ENCODE assay signal across 8 mouse cellular contexts in the genomic region with DNA sequence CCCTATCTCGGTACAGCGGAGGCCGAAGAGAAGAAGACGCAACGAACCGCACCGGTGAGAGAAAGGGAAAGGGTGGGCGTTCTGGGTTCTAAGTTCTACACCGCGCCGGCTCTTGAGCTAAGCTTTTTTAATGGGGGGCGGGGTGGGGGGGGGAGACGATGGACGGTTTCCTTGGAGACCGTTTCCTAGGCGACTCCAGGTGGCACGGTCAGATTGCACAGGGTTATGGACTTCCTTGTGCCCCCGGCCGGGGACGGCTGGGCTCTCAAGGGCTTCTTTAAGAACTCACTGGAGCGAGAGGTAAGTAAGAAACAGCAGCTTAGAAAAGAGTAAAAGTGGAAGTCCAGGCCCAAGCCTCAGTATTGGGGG. TPM values are rescaled to one million over a fixed set of nuclear protein-coding genes. Genes with fewer than 3 reads are reported as not detected.
DNase-seq lines count a peak whose midpoint lies in the region; ATAC-seq and TF ChIP-seq lines count a peak whose summit lies in the region.

No protein-coding gene starts in this region.

- peaks cover 11% of the 10 kb centered on the region; the same call in 1 of the 2 replicates for H3K4me1 ChIP-seq in lung, postnatal 0 days (ENCODE audit: insufficient read depth, low read depth, low read length)
- 0 out of 2 replicates have a peak, but pooled peaks cover 2% of the 10 kb centered on the region for H3K4me1 ChIP-seq in midbrain, postnatal 0 days (ENCODE audit: insufficient read depth, low read length)

- peak overlapping the region; percentile 91 for H3K27ac ChIP-seq in lung, postnatal 0 days (ENCODE audit: low read length)
- peak overlapping the region; percentile 96 for H3K27ac ChIP-seq in midbrain, postnatal 0 days (ENCODE audit: low read depth, low read length)

- H3K36me3 ChIP-seq in lung, postnatal 0 days (ENCODE audit: insufficient read depth, low read length), result peaks cover 7% of the 10 kb centered on the region
- H3K36me3 ChIP-seq in midbrain, postnatal 0 days (ENCODE audit: insufficient read depth, low read length), result peaks cover 23% of the 10 kb centered on the region

- 1% methylated on average over 19 of the region's 21 CpGs for WGBS in lung, postnatal 0 days
- under 1% methylated on average over 21 of the region's 21 CpGs for WGBS in midbrain, postnatal 0 days

- peak overlapping the region; percentile 93 for H3K4me3 ChIP-seq in lung, postnatal 0 days (ENCODE audit: low read depth, low read length)
- H3K4me3 ChIP-seq in midbrain, postnatal 0 days (ENCODE audit: low read depth, low read length), result peak overlapping the region; percentile 91

- peak overlapping the region; percentile 74 for H3K4me2 ChIP-seq in lung, postnatal 0 days (replicated peaks; ENCODE audit: low read depth, low read length)
- peak overlapping the region; percentile 68 for H3K4me2 ChIP-seq in midbrain, postnatal 0 days (ENCODE audit: low read depth, low read length, poor library complexity, severe bottlenecking)

- no peak for TF ChIP-seq CTCF in lung, postnatal 0 days (IDR thresholded peaks at IDR 0.05)
- no peak for TF ChIP-seq CTCF in midbrain, postnatal 0 days (IDR thresholded peaks at IDR 0.05)

- no peak for TF ChIP-seq EP300 in lung, postnatal 0 days (IDR thresholded peaks at IDR 0.05)

- peak; percentile 64 for ATAC-seq in lung, postnatal 0 days
- peak; percentile 19; the same call in 1 of the 2 replicates for ATAC-seq in erythroblast, adult 5-6 weeks (replicated peaks; ENCODE audit: low FRiP score, poor library complexity, severe bottlenecking)
- peak; percentile 73 for ATAC-seq in midbrain, postnatal 0 days (ENCODE audit: low FRiP score)

- no peaks in the 10 kb centered on the region for H3K27me3 ChIP-seq in lung, postnatal 0 days (replicated peaks; ENCODE audit: insufficient read depth, low read length)
- H3K27me3 ChIP-seq in midbrain, postnatal 0 days (ENCODE audit: insufficient read depth, low read length), result no peaks in the 10 kb centered on the region

- no peak for DNase-seq in lung, postnatal 0 days (ENCODE audit: low spot score)
- no peak for DNase-seq in lung, postnatal 25 days (ENCODE audit: low spot score)
- peak; percentile 63 to 76 for DNase-seq in kidney, postnatal 25 days
- DNase-seq in midbrain, postnatal 0 days (ENCODE audit: low spot score), result peak; percentile 49
- DNase-seq in frontal cortex, postnatal 10 days (ENCODE audit: low spot score in 2 of 2), result no peak
- DNase-seq in thymus, adult 18-20 months, result no peak
- DNase-seq in lung, postnatal 14 days, result no peak

- H3K9me3 ChIP-seq in lung, postnatal 0 days (ENCODE audit: low read length), result no peaks in the 10 kb centered on the region
- no peaks in the 10 kb centered on the region for H3K9me3 ChIP-seq in midbrain, postnatal 0 days (ENCODE audit: low read length)

- H3K9ac ChIP-seq in lung, postnatal 0 days (replicated peaks; ENCODE audit: low read depth), result peak overlapping the region; percentile 99
- peak overlapping the region; percentile 97 for H3K9ac ChIP-seq in midbrain, postnatal 0 days (replicated peaks; ENCODE audit: low read length, poor library complexity, severe bottlenecking)

RNA-seq across cellular contexts. Expression of a gene that starts 0.2 kb away (rescaled TPM):
- 146 and 159 TPM in 2 replicates for polyA plus RNA-seq in lung, postnatal 0 days (2015; fragmentation: Nextera tagmentation; extraction: Ambion mirVana)
- 36.2 and 37.3 TPM in 2 replicates for total RNA-seq in erythroblast, adult 5-6 weeks (2015; ENCODE audit: low replicate concordance)
- 28.0 and 29.0 TPM in 2 replicates for total RNA-seq in erythroblast, adult 5-6 weeks (2017; ENCODE audit: low replicate concordance)
- 158 and 196 TPM in 2 replicates for total RNA-seq in midbrain, postnatal 0 days (2014; rRNA removed)
- polyA plus RNA-seq in midbrain, postnatal 0 days (2015; fragmentation: Nextera tagmentation; extraction: Ambion mirVana), result 251 and 258 TPM in 2 replicates

RNA-seq across cellular contexts. Expression of a gene that starts 0.3 kb away (rescaled TPM):
- polyA plus RNA-seq in lung, postnatal 0 days (2015; fragmentation: Nextera tagmentation; extraction: Ambion mirVana), result 18.1 and 21.3 TPM in 2 replicates
- 1.7 and 5.8 TPM in 2 replicates for total RNA-seq in erythroblast, adult 5-6 weeks (2015; ENCODE audit: low replicate concordance)
- total RNA-seq in erythroblast, adult 5-6 weeks (2017; ENCODE audit: low replicate concordance), result 2.8 TPM in 2 replicates
- total RNA-seq in midbrain, postnatal 0 days (2014; rRNA removed), result 47.7 and 50.5 TPM in 2 replicates
- 60.0 and 60.4 TPM in 2 replicates for polyA plus RNA-seq in midbrain, postnatal 0 days (2015; fragmentation: Nextera tagmentation; extraction: Ambion mirVana)

RNA-seq across cellular contexts. Expression of a gene that starts 19.2 kb away (rescaled TPM):
- polyA plus RNA-seq in lung, postnatal 0 days (2015; fragmentation: Nextera tagmentation; extraction: Ambion mirVana), result 6.2 and 8.2 TPM in 2 replicates
- not detected in 2 replicates for total RNA-seq in erythroblast, adult 5-6 weeks (2015; ENCODE audit: low replicate concordance)
- total RNA-seq in erythroblast, adult 5-6 weeks (2017; ENCODE audit: low replicate concordance), result not detected in 2 replicates
- total RNA-seq in midbrain, postnatal 0 days (2014; rRNA removed), result 488 and 629 TPM in 2 replicates
- polyA plus RNA-seq in midbrain, postnatal 0 days (2015; fragmentation: Nextera tagmentation; extraction: Ambion mirVana), result 245 and 271 TPM in 2 replicates

RNA-seq across cellular contexts. Expression of a gene that starts 35.3 kb away (rescaled TPM):
- 35.1 and 37.5 TPM in 2 replicates for polyA plus RNA-seq in lung, postnatal 0 days (2015; fragmentation: Nextera tagmentation; extraction: Ambion mirVana)
- total RNA-seq in erythroblast, adult 5-6 weeks (2015; ENCODE audit: low replicate concordance), result 23.8 and 25.4 TPM in 2 replicates
- total RNA-seq in erythroblast, adult 5-6 weeks (2017; ENCODE audit: low replicate concordance), result 31.9 and 38.8 TPM in 2 replicates
- total RNA-seq in midbrain, postnatal 0 days (2014; rRNA removed), result 82.5 and 85.4 TPM in 2 replicates
- 62.9 and 69.5 TPM in 2 replicates for polyA plus RNA-seq in midbrain, postnatal 0 days (2015; fragmentation: Nextera tagmentation; extraction: Ambion mirVana)

RNA-seq across cellular contexts. Expression of a gene that starts 57.9 kb away (rescaled TPM):
- polyA plus RNA-seq in lung, postnatal 0 days (2015; fragmentation: Nextera tagmentation; extraction: Ambion mirVana), result 193 and 200 TPM in 2 replicates
- 61.7 and 91.3 TPM in 2 replicates for total RNA-seq in erythroblast, adult 5-6 weeks (2015; ENCODE audit: low replicate concordance)
- 37.2 and 37.7 TPM in 2 replicates for total RNA-seq in erythroblast, adult 5-6 weeks (2017; ENCODE audit: low replicate concordance)
- total RNA-seq in midbrain, postnatal 0 days (2014; rRNA removed), result 121 and 124 TPM in 2 replicates
- 195 and 210 TPM in 2 replicates for polyA plus RNA-seq in midbrain, postnatal 0 days (2015; fragmentation: Nextera tagmentation; extraction: Ambion mirVana)

Comparison
In these comparisons a context has a peak if more than half of its experiments do, and no peak if none do; other contexts are left out.
1. ATAC-seq: peak in every context shown above with its lines; median percentile 73 in midbrain, postnatal 0 days; 64 in lung, postnatal 0 days; 19 in erythroblast, adult 5-6 weeks.
2. DNase-seq: peak in kidney, postnatal 25 days (2 of 2) and midbrain, postnatal 0 days (single experiment); none in lung, postnatal 0 days (single experiment), lung, postnatal 25 days (single experiment), frontal cortex, postnatal 10 days (0 of 2), thymus, adult 18-20 months (0 of 2) and lung, postnatal 14 days (single experiment).
3. RNA of a gene that starts 19.2 kb away (total RNA-seq): 488 to 629 TPM in midbrain, postnatal 0 days; not detected in erythroblast, adult 5-6 weeks; every median in the first group is over 100 times any median in the second.